Mouse (Mus musculus) adrenal gland, adult 18-20 months (tissue): ENCODE results near the gene Ccnjl. TPM values are rescaled to one million over a fixed set of nuclear protein-coding genes. Genes with fewer than 3 reads are reported as not detected.

Source experiments
- DNase-seq, 2 experiments: peaks; one replicate each; pipeline ENCODE4 v3.0.0; 2021 to 2022; ENCODE audit warnings: low spot score in 2 of 2
- total RNA-seq, 2 experiments: library from RNA; stranded (reverse); gene quantifications; 1 replicate in 1 of 2; 2 replicates in 1 of 2; pipeline ENCODE4 v1.2.3; 2021

Ccnjl gene
- total RNA-seq, 2 experiments from 2014 or later: 1.3 to 2.5 TPM

DNA sequence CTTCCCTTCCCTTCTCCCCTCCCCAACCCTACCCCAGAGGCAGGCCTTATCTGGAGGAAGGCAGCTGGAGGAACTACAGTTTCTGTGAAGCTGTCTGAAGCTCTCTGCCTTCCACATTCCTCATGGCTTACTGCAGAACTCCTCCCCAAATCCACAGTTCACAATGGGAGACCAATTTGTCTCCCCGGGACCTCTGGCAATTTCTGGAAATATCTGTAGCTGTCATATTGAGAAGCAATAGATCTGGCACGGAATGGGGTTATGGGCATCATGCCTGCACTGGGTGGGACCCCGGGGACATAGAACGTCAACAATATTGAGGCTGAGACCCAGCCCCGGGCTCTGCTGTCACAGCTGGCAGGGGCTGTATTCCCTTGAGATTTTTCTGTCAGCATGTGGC lies 89.3 kb downstream of the Ccnjl start:
- DNase-seq: no peak

DNA sequence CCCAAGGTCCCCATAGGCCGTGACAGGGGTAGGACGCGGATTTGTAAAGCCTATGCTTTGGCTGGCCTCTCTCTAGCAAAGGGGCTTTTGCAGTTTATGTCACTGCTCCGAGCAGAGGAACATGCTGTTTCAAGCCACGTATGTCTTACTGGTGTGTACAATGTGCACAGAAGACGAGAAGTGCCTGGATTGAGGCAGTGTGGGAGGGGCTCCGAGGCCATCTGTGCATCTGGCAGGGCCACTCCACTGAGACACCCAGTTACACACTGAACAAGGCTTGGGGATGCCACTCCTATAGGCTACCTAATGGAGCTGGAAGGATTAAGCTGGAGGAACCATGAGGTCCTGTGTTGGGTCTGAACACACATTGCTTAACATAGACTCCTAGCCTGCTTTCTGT lies 89.8 kb downstream of the Ccnjl start:
- DNase-seq: no peak

DNA sequence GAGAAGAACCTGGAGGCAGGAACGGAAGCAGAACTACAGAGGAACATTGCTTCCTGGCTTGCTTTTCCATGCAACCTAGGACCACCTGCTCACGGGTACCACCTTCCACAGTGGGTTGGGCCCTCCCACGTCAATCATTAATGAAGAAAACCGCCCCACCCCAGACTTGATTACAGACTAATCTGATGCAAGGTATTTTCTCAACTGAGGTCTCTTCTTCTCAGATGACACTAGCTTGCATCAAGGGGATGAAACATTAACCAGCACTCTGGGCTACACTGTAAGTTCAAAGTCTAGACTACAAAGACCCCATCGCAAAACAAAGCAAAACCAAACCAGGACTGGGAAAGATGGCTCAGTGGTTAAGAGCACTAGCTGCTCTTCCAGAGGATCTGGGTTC lies 93.2 kb downstream of the Ccnjl start:
- DNase-seq: no peak

DNA sequence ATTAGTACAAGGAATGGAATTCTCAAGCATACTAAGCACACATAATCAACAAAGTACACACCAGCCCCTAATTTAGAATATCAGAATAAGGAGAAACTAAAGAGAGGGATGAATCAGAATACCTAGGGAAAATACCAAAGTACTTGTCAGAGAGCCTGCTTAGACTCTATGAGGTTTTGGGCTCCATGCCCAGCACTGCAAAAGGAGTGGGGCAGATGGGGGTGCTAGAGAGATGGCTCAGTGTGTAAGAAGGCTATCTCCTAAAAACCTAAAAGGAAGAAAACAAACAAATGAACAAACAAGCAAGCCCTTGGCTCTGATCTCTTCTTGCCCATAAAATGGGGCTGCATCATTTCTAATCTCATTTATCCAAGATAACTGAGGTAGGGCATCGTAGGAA lies 95.8 kb downstream of the Ccnjl start:
- DNase-seq: no peak

DNA sequence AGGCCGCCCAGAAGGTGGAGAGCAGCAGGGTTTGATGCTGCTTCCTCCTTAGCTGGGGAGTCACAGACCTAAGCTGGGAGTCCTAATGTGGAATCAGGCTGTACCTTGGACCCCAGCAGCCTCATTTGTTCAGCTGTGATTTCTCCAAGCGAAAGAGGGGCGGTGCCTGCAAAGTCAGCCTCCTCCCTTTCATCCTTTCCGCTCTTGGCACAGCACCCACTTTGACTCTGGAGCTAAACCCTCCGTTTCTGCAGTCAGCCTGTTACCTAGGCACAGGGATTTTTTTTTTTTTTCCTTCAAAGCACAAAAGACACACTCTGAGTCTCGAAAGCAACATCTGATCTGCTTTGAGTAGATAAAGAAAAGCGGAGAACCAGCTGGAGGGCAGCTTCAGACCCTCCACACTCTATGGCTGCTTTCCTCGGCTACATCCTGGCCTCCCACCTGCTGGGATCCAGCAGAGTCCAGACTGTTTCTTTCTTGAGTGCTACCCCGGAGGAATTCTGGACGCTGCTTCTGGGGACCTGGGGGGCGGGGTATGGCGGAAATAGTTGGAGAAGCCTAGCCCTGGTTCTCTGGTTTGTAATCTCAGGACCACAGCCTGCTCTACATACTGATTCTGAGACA lies 97.8 kb downstream of the Ccnjl start:
- peak; percentile 33 to 47 for DNase-seq

DNA sequence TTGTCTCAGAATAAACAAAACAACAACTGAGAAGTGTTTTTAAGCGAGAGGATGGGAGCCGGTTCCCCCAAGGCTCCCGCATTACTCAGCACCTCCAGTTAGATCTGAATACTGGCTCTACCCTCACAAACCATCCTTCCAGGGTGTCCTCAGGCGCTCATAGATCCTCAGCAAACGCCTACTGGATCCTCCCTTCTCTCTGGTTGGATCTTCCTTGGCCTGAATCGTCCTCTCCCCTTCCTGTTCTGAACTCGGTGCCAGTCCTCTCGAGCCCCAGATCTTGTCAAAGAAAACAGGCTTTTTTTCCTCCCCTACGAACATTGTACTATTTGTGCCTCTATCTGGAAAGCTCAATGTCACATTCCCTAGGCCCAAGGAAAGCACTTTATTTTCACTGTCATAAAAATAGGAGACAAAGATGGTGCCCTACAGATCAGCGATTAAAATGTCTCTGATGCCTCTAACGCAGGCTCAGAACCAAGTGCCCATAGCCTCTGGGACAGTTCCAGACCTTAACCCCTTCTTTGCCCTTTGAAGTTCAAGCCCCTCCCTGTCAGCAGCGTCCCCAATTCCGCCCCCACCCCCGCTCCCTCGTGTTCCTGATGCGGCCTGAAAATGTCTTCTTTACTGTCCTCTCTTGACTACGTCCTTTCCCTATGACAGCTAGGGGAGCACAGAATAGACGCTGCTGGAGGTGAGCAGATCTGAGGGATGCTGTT lies 98.5 kb downstream of the Ccnjl start:
- no peak for DNase-seq

DNA sequence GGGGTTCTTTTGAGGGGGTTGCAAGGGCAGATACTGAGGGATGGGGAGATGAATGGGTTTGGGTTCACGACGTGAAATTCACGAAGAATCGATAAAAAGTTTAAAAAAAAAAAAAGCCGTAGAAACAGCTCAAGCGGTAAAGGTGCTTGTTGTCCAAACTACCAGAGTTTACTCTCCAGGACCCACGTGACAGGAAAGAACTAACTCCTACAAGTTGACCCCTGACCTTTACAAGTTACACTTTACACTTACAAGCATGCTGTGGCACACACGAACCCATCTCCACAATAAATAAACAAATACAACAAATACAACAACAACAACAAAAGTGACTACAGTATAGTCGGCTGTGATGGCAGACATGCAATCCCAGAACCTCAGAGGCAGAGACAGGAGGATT lies 103.1 kb downstream of the Ccnjl start:
- DNase-seq: no peak

DNA sequence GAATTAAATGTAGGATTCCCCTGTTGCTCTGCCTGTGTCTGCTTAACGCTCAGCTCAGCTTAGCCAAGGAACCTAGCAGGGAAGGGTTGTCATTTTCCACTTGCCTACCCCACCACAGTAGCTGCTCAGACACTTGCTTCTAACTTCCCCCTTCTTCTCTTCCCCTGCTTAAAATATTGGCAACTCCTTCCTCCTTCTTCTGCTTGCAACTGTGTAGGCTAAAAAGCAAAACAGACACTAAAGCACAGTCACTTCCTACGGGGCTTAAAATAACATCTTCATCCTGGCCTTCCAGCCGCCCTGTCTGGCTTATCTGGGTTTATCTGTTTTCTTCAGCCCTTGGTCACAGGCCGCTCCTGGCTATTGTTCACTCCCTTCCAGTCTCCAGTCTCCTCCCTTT lies 104.0 kb downstream of the Ccnjl start:
- no peak for DNase-seq

DNA sequence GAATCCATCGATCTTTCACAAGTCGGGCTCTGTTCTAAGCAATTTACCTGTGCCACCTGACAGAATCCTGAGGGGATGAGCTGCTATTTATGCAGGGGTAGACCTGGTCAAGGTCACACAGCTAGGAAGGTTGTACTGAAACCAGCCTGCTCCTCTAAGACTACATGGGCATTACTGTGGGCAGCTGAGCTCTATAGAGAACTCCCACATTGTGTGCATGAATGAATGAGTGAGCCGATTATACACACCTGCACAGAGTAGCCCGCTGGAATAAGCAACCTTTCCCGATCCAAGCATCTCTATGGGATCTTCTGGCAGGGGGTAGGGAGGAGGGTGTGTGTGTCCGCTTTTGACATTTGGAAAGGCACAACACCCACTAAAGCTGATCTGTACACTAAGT lies 104.6 kb downstream of the Ccnjl start:
- no peak for DNase-seq

DNA sequence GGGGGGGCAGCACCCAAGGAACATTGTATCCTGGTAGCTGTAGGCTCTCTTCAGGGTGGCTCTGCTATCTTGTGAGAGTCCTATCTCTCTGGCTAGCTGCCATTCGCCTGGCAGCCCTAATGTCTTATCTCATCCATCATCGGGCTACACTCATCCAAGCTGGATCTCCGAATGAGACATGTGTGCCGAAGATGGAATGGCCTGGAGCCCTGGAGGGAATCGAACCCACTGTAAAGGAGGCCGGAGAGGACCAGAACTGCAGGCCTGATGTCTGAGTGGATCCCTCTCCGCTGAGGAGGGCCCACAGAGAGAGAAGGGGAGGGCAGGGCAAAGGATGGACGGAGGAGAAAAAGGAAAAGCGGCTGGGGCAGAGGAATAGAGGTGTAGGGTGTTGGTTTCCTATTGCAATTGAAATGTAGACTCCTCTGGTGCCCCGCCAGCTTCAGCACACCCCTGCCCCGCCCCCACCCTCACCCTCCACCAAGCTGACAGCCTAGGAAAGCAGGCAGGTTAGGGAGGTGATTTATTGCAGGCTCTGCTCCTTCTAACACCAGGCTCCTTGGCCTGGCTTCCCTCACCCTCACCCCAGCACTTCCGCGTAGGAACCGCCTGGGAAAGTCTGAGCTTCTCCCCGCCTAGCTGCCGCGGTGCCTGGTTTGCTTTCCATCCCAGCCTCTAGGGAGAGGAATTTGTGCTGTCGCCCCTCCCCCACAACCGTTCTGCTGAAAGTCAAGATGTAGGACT lies 105.2 kb downstream of the Ccnjl start:
- peak; percentile 27 to 56 for DNase-seq

Other genes starting within 250 kb of the Ccnjl start
- 10 to 100 TPM; 40.9 to 45.3 TPM for gene Pttg1, start 102.5 kb upstream of the Ccnjl start, total RNA-seq
- 10 to 100 TPM; 38.6 to 41.8 TPM for gene Slu7, start 95.0 kb upstream of the Ccnjl start, total RNA-seq
- gene C1qtnf2, start 54.5 kb upstream of the Ccnjl start, total RNA-seq: 1 to 10 TPM; 7.7 to 8.7 TPM
- gene 4933415A04Rik, start 58.3 kb downstream of the Ccnjl start, total RNA-seq: under 1 TPM; 0.43 to 0.48 TPM
- gene Fabp6, start 72.8 kb downstream of the Ccnjl start, total RNA-seq: not detected
- 10 to 100 TPM; 26.6 to 27.1 TPM for gene Pwwp2a, start 153.2 kb downstream of the Ccnjl start, total RNA-seq
- gene Ttc1, start 219.2 kb downstream of the Ccnjl start, total RNA-seq: 10 to 100 TPM; 65.2 to 69.5 TPM